Mouse (Mus musculus): Measurements from ENCODE around the gene Mxi1. TPM values are rescaled to one million over a fixed set of nuclear protein-coding genes. Genes with fewer than 3 reads are reported as not detected.

Gene Mxi1
- polyA plus RNA-seq (2012; rRNA removed) (11.1 and 16.5 TPM in 2 replicates), polyA plus RNA-seq (2014; fragmentation: Nextera tagmentation; extraction: Ambion mirVana) (27.7 and 33.1 TPM in 2 replicates)

GRCm38 (mm10) chr19:53310348-53310747, at the start of gene Mxi1:
Gene Mxi1, plus strand, starts transcription at chr19:53310518.
- peak; percentile 66 to 74 (median 71) for DNase-seq (ENCODE audit: low read depth in 3 of 3, low spot score in 3 of 3)
- TF ChIP-seq EP300 (IDR thresholded peaks at IDR 0.05; ENCODE audit: low read depth), result 0 out of 2 replicates have a peak, but pooled peaks have one; percentile 9
- TF ChIP-seq CTCF (IDR thresholded peaks at IDR 0.05; ENCODE audit: low read depth), result peak; percentile 68
- Histone ChIP-seq H3K4me3 (ENCODE audit: insufficient read depth in 1 of 2, low read depth in 2 of 2, low read length in 2 of 2) (peak within 1 kb of the TSS; percentile 96 to 99), H3K27me3 (ENCODE audit: control insufficient read depth, insufficient read depth, low read length) (no peaks in the 10 kb centered on the region), H3K9me3 (ENCODE audit: control insufficient read depth, low read length) (no peaks in the 10 kb centered on the region), H3K9ac (replicated peaks) (peak within 1 kb of the TSS; percentile 100), H3K27ac (peak within 1 kb of the TSS; percentile 94), H3K4me2 (ENCODE audit: low read depth) (peak within 1 kb of the TSS; percentile 100), H3K36me3 (replicated peaks; ENCODE audit: control insufficient read depth, insufficient read depth, low read depth) (no peaks in the 10 kb centered on the region), H3K4me1 (replicated peaks; ENCODE audit: control insufficient read depth in 2 of 2, insufficient read depth in 2 of 2, low read length in 1 of 2) (peaks cover 10% of the 10 kb centered on the region in 2 experiments)
- WGBS (ENCODE audit: insufficient replicate concordance), result under 1% methylated on average over 38 of the region's 38 CpGs
- ATAC-seq (ENCODE audit: insufficient read depth), result peak; percentile 63

DNA sequence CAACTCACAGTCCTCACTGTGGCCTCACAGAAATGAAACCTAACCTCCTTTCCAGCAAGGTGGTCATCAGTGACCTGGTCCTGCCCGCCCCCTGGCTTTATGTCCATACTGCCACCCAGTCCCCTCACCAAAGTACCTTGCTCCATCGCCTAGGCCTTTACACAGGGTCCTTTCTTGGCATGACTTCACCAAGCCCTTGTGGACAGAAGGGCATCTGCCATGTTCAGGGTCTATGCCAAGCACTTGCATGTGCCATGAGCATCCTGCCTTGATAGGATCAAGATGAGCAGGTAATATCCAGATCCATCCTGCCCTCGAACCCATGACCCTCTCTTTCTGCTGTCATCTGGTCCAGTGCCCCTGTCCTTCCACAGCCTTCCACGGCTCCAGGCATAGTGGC, 49.5 kb upstream of the Mxi1 start:
- 78% methylated on average over 4 of the region's 4 CpGs for WGBS (ENCODE audit: insufficient replicate concordance)
- no peaks in the 10 kb centered on the region for H3K36me3 ChIP-seq (replicated peaks; ENCODE audit: control insufficient read depth, insufficient read depth, low read depth)
- ATAC-seq (ENCODE audit: insufficient read depth) (no peak), DNase-seq (ENCODE audit: low read depth in 3 of 3, low spot score in 3 of 3) (no peak)
- peaks cover 21% of the 10 kb centered on the region for H3K27me3 ChIP-seq (ENCODE audit: control insufficient read depth, insufficient read depth, low read length)
- H3K4me3 ChIP-seq (ENCODE audit: insufficient read depth in 1 of 2, low read depth in 2 of 2, low read length in 2 of 2), result no peak overlapping the region
- TF ChIP-seq EP300 (IDR thresholded peaks at IDR 0.05; ENCODE audit: low read depth) (no peak), CTCF (IDR thresholded peaks at IDR 0.05; ENCODE audit: low read depth) (no peak)
- H3K9ac ChIP-seq (replicated peaks), result no peak overlapping the region; the same call in 1 of the 2 replicates
- H3K9me3 ChIP-seq (ENCODE audit: control insufficient read depth, low read length), result no peaks in the 10 kb centered on the region
- H3K27ac ChIP-seq, result no peak overlapping the region; the same call in 1 of the 2 replicates
- peaks cover 44% of the 10 kb centered on the region in 2 experiments for H3K4me1 ChIP-seq (replicated peaks; ENCODE audit: control insufficient read depth in 2 of 2, insufficient read depth in 2 of 2, low read length in 1 of 2)
- H3K4me2 ChIP-seq (ENCODE audit: low read depth), result no peak overlapping the region

GRCm38 (mm10) chr19:53262061-53262460, 48.3 kb upstream of the Mxi1 start:
- Histone ChIP-seq H3K27me3 (ENCODE audit: control insufficient read depth, insufficient read depth, low read length) (peaks cover 21% of the 10 kb centered on the region), H3K4me1 (replicated peaks; ENCODE audit: control insufficient read depth in 2 of 2, insufficient read depth in 2 of 2, low read length in 1 of 2) (peaks cover 31 to 33% of the 10 kb centered on the region in 2 experiments)
- ATAC-seq (ENCODE audit: insufficient read depth), result no peak

DNA sequence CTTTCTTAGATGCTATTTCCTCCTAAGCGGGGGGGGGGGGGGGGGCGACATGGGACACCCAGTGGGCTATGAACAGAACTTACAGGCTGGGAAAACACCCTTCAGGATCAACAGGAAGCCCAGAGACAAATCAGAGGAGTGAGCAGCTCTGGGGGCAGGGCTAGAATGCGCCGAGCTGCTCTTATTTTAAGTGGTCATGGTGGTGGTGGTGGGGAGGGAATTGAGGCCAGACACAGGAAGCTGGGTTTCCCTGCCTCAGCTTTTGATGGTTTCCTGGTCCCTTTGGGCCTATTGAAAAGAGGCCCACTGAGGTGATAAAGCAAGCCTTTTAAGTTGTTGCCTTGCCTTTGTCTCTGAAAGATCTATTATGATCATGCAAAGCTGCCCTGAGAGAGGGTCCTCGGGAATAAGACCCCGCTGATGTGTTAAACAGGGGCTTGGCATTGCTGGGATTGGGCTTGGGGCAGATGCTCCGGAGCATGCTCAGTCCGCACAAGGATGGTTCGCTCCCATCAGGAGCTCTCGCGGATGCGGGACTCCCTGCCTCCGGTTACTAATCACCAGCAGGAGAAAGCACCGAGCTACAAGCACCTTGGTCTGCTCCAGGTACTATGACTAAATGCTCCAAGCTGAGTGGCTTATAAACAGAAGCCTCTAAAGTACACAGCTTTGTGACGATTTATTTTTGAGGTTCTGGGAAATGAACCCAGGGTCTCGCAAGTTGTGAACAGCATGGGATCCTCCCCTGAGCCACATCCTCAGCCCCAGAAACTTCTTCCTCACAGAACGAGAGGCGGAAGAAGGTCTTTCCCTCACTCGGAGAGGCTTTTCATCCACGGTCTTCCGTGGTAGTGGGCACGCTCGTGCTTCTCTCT, 46.2 kb upstream of the Mxi1 start:
- ATAC-seq (ENCODE audit: insufficient read depth) (no peak), DNase-seq (ENCODE audit: low read depth in 3 of 3, low spot score in 3 of 3) (no peak)
- H3K4me1 ChIP-seq (replicated peaks; ENCODE audit: control insufficient read depth in 2 of 2, insufficient read depth in 2 of 2, low read length in 1 of 2), result peaks cover 11 to 13% of the 10 kb centered on the region in 2 experiments
- H3K27ac ChIP-seq, result no peak overlapping the region
- WGBS (ENCODE audit: insufficient replicate concordance), result 20% methylated on average over 23 of the region's 23 CpGs
- no peaks in the 10 kb centered on the region for H3K9me3 ChIP-seq (ENCODE audit: control insufficient read depth, low read length)
- TF ChIP-seq CTCF (IDR thresholded peaks at IDR 0.05; ENCODE audit: low read depth) (no peak), EP300 (IDR thresholded peaks at IDR 0.05; ENCODE audit: low read depth) (no peak)
- H3K4me2 ChIP-seq (ENCODE audit: low read depth), result no peak overlapping the region
- H3K4me3 ChIP-seq (ENCODE audit: insufficient read depth in 1 of 2, low read depth in 2 of 2, low read length in 2 of 2), result no peak overlapping the region
- H3K9ac ChIP-seq (replicated peaks), result no peak overlapping the region
- peaks cover 21% of the 10 kb centered on the region for H3K27me3 ChIP-seq (ENCODE audit: control insufficient read depth, insufficient read depth, low read length)
- no peaks in the 10 kb centered on the region for H3K36me3 ChIP-seq (replicated peaks; ENCODE audit: control insufficient read depth, insufficient read depth, low read depth)

More at GRCm38 (mm10) chr19:53262061-53262460, 48.3 kb upstream of the Mxi1 start:
- DNase-seq (ENCODE audit: low read depth in 3 of 3, low spot score in 3 of 3), result no peak
- TF ChIP-seq CTCF (IDR thresholded peaks at IDR 0.05; ENCODE audit: low read depth) (no peak), EP300 (IDR thresholded peaks at IDR 0.05; ENCODE audit: low read depth) (no peak)
- no peaks in the 10 kb centered on the region for H3K36me3 ChIP-seq (replicated peaks; ENCODE audit: control insufficient read depth, insufficient read depth, low read depth)
- no peaks in the 10 kb centered on the region for H3K9me3 ChIP-seq (ENCODE audit: control insufficient read depth, low read length)
- H3K9ac ChIP-seq (replicated peaks), result no peak overlapping the region
- 70% methylated on average over 7 of the region's 7 CpGs for WGBS (ENCODE audit: insufficient replicate concordance)
- no peak overlapping the region for H3K27ac ChIP-seq
- H3K4me3 ChIP-seq (ENCODE audit: insufficient read depth in 1 of 2, low read depth in 2 of 2, low read length in 2 of 2), result no peak overlapping the region
- H3K4me2 ChIP-seq (ENCODE audit: low read depth), result no peak overlapping the region

Measured in liver, embryonic 14.5 days (tissue).